Mouse (Mus musculus) testis, postnatal 14 days (tissue): ENCODE results near the gene Nprl3.
"Not testable (repeated sequence)": the region's sequence is repeated elsewhere in the genome, so short reads cannot be mapped to it uniquely, and the experiment has no call there.

Experiments used
- DNase-seq: peaks from one replicate; pipeline ENCODE4 v3.0.0; 2021; ENCODE audit warnings: low spot score

Nprl3 gene

DNA sequence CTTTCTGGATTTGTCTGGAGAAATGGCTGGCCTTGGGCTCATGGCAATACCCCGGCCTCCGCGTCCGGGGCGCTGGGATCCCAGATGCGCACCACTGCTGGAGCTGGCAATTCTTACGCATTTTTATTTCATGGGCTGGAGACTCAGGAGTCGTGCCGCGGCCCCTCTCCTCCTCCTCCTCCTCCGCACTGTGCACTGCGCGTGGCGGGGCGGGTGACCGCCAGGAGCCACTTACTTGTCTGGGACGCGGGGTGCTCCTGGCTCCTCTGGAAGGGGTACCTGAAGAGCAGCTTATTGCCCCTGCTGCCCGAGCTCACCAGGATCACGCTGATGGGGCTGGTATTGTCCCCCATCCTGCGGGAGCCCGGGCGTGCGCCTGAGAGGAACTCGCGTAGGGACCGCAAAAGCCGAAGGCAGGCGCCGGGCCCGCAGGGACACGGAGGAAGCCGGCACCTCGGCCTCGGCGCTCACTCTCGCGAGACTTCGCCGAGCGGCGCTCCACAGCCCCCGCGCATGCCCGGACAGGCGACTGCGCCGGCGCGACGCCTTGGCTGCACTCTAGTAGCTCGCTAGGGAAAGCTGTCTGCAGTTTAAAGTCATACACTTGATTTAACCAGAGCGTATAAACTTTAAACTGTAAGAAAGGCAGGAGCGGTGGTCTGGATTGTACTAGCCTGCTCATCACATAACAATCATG is at the start of gene Nprl3:
Gene Nprl3 (minus strand): TSS at position 520 of the 697 bp plus-strand sequence.
- DNase-seq: peak; percentile 95

DNA sequence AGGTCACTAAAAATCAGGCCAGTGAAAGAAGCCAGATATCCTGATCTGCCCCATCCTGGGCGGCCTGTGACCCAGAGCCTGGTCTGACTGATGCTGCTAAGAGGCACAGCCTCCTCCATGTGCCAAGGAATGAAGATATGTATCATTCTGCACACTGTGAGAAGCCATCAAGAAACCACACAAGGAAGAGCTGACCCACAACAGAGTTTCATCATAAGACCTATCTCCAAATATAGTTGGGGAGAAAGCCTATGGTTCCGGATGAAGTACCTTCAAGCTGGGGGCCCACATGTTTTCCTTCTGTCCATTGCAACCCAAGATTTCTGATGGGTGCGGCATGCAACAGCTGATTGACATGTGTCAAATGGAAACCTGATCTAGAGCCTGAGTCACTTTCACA is 48.5 kb upstream of the Nprl3 start:
- DNase-seq: no peak

DNA sequence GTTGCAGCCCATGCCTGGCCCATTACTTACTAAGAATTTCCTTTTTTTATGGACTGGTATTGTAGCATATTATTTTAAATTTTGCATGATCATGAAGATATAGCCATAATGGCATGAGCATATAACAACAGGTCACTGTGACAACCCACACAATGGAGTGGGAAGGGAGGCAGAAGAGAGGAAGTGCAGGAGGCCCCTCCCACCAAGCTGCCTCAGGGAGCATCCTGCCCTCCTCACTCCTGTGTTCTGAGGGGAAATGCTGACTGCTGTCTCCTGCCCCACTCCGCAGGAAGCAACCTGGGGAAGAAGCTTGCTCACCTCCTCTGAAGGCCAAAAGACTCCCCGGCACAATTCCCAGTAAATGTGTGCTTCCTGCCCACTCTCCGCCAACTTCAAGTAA is 42.4 kb upstream of the Nprl3 start:
- DNase-seq: no peak

DNA sequence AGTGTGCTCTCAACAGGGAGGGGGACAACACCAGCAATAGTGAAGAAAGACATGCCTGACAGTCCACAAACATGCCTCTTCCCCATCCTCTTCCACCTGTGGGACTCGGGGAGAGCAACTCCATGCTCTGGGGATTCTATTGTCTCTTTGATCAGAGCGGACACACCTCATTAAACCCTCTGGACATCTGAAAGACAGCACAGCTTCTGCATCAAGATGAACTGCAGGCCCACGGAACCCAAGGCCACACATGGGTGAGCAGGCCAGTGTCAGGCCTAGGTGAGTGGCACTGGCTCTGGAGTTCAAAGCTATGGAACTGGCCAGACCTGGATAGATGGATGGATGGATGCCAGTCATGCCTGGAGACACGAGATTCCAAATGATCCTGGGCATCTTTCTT is 41.9 kb upstream of the Nprl3 start:
- DNase-seq: no peak

DNA sequence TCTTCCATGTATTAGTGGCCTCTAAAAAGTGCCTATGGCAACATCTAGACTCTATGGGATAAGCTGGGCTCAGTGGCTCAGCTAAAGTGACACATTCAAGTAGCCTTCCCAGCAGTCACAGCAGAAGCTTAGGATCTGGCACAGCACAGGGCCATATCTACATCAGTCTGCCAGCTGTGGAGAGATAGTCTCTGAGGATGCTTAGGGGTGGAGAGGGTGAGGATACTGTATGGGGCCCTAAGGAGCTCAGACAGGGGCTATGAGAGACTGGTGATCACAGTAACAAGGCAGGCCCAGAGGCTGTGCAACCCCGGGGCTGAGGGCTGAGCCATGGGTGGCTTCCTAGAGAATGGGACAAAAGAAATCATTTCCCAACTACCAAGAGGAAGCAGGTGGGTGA is 39.5 kb upstream of the Nprl3 start:
- no peak for DNase-seq

DNA sequence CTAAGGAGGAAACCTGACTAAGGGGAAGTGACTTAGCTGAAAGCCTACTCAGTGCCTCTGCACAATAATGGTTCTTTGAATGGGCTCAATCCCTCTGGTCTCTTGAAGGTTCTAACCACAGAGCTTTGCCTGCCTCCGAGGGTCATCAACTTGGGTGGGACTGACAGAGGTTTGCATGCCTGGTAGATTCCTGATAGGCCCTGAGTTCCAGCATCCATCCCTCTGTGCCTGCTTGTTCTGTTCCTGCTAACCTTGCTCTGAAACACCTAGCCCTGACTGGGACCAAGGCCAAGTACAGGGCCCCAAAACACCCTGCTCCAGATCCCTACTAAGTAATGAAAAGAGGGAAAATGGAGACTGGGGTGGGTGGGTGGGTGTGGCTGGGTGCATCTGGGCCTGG is 35.9 kb upstream of the Nprl3 start:
- DNase-seq: no peak

DNA sequence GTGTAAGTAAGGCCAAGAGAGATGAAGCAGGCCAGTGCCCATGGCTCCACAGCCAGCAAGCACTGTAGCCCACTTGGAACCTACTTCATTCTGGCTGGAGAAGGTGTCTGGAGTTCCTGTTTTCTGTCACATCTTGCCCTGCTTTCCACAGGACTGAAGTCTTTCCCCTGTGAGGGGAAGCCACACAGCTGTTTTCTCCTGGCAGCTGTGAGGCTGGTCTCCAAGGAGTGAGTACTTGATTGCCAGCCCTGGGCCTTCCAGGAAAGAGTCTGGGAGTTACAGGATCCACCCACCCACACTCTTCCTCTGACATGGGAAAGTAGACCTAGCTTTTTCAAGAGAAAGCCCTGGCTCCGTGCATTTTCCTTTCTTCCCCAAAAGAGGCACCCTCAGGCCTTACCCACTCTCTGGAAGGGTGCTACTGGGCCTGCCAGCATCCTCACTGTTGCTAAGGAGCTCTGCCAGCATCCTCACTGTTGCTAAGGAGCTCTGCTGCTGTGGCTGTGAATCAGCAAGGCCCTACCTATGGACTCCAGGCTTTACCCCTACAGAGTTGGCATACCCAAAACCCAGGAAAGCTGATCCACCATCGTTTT is 35.4 kb upstream of the Nprl3 start:
- DNase-seq: no peak

DNA sequence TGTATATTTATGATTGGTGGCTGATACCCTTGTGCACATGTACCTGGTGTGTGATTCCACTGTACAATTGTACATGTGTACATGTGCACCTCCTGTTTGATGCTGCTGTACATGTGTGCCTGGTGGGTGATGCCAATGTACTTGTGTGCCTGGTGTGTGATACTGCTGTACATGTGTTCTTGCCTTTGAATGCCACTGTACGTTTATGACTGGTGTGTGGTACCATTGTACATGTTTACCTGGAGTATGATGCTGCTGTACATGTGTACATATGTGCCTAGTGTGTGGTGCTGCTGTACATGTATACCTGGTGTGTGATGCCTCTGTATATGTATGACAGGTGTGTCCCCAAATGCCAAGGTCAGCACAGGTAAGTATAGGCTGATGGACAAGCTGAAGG is 34.0 kb upstream of the Nprl3 start:
- DNase-seq: no peak

DNA sequence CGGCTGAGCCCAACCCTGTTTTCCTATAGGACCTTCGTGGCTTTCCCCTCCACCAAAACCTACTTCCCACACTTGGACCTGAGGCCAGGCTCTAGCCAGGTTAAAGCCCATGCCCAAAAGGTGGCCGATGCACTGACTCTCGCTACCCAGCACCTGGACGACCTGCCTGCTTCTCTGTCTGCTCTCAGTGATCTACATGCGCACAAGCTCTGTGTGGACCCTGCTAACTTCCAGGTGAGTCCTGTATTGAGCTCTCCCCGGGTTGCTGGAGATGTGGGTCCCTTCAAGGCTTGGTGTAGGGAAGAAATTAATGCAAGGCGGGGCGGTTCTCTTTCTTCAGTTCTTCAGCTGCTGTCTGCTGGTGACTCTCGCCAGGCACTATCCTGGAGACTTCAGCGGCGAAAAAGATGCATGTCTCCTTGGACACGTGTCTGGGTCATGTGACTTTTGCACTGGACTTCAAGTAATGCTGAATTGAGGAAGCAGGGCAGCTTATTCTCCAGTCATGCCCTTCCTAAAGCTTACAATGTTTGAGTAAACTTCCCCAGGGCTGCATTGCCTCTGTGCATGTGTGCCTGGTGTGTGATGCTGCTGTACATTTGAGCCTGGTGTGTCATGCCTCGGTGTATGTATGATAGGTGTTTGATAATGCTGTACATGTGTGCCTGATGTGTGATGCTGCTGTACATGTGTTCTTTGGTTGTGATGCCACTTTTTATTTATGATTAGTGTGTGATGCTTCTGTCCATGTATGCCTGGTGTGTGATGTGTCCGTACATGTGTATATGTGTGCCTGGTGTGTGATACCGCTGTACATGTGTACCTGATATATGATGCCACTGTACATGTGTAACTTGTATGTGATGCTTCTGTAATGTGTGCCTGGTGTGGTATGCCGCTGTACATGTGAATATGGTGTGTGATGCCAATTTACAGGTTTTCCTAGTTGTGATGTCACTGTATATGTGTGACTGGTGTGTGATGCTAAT is 33.1 kb upstream of the Nprl3 start:
- DNase-seq: no peak

DNA sequence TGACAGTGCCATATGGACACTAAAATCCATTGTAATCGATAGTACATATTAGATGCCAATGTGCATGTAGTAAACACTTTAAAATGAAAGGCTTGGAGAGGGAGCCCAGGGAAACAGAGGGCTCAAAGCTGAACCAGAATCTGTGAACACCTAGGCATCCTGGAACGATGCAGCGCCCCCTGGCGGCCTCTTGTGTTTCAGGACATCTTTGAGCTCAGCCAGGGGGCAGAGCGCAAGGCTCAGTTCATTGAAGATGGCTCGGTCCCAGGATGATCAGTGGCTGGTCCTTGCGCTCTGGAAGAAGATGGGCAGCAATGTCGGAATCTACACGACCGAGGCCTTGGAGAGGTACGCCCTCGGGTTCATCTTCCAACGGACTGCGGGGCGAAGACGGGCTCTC is 32.4 kb upstream of the Nprl3 start, which contains the start of gene Hbq1a:
Gene Hbq1a (plus strand): TSS at position 205 of the 400 bp plus-strand sequence.
- DNase-seq: peak; percentile 62

DNA sequence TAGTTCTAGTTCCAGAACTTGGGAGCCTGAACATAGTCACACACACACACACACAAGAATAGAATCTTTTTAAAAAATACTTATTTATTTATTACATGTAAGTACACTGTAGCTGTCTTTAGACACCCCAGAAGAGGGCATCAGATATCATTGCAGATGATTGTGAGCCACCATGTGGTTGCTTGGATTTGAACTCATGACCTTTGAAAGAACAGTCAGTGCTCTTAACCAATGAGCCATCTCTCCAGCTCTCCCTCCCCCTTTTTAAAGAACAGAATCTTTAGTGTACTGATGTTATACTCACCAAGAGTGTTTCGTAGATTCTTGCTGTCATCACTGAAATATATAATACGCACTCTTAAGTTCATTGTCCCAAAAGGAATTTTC is 31.0 kb upstream of the Nprl3 start:
- DNase-seq: no peak

DNA sequence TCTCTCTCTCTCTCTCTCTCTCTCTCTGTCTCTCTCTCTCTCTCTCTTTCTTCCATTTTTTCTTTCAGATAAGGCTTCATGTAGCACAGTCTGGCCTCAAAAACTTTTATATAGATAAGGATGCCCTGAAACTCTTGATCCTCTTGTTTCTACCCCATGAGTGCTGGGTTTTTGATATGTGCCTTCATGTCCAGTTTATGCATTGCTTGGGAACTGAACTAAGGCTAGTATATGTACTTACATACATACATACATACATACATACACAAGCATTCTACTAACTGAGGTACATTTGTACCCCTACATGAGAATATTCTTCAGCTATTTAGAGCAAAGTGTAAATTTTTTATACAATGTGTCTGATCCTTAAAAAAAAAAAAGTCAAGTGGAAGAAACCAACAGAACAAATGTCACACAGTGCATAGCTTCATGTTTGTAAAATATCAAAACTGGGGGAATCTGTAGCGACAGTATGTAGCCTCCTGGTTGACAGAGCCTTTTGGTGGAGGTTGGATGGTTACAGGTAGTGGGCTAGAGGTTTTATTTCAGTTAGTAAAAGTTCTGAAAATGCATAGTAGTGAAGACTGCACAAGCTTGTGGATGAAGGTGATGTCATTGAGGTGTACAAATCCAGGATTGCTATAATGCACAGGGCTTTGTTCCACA is 30.5 kb upstream of the Nprl3 start:
- no peak for DNase-seq

DNA sequence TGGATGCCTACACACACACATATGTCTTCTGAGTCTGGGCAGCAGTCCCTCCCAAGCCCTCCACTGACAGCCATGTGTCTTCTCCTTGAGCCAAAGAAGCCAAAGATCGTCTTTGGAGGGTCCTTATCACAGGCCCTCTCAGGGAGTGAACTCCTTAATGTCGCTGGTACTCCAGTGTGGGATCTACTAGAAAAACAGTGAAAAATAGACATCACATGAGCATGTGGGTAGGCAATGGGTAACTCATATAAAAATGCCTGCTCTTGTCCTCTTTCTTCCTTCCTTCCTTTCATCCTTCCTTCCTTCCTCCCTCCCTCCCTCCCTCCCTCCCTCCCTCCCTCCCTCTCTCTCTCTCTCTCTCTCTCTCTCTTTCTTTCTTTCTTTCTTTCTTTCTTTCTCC is 29.9 kb upstream of the Nprl3 start:
- not testable (repeated sequence) for DNase-seq

DNA sequence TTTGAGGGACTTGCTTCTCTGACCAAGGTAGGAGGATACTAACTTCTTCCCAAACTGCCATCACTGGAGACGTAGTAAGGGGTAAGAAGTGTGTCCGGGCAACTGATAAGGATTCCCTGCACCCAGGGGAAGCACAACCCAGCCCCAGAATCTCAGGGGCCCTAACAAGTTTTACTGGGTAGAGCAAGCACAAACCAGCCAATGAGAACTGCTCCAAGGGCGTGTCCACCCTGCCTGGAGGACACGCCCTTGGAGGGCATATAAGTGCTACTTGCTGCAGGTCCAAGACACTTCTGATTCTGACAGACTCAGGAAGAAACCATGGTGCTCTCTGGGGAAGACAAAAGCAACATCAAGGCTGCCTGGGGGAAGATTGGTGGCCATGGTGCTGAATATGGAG is 28.7 kb upstream of the Nprl3 start, which contains the start of gene Hba-a2:
Gene Hba-a2 (plus strand): TSS at position 287 of the 400 bp plus-strand sequence.
- not testable (repeated sequence) for DNase-seq

DNA sequence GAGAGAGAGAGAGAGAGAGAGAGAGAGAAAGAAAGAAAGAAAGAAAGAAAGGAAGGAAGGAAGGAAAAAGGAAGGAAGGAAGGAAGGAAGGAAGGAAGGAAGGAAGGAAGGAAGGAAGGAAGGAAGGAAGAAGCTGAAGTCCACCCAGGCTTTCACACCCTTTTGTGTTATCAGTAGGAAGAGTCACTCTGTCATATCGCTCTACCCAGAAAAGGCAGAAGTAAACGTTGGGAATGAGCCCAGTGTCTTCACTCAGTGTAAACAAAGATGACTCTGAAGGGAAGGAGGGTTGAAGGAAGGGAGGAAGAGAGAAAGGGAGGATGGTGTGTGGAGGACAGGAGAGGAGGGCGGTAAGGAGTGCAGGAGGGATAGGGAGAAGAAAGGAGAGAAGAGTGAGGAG is 26.0 kb upstream of the Nprl3 start:
- not testable (repeated sequence) for DNase-seq

DNA sequence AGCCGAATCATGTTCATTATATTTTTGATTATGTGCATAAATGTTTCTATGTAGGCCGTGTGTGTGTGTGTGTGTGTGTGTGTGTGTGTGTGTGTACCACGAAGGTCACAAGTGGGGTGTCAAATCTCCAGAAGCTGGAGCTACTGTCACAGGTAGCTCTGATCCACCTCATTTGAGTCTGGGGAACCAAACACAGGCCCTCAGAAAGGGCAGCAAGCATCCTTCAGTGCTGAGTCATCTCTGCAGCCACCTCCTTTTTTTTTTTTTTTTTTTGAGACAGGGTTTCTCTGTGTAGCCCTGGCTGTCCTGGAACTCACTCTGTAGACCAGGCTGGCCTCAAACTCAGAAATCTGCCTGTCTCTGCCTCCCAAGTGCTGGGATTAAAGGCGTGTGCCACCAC is 25.3 kb upstream of the Nprl3 start:
- not testable (repeated sequence) for DNase-seq

DNA sequence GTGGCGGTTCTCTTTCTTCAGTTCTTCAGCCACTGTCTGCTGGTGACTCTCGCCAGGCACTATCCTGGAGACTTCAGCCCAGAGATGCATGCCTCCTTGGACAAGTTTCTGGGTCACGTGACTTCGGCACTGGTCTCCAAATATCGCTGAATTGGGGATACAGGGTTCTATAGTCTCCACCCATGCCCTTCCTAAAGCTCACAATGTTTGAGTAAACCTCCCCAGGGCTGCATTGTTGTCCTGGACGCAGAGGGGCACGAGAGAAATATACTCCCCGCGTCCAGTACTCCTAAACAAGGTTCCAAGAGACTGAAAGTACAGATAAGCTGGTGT is 20.0 kb upstream of the Nprl3 start:
- DNase-seq: no peak

DNA sequence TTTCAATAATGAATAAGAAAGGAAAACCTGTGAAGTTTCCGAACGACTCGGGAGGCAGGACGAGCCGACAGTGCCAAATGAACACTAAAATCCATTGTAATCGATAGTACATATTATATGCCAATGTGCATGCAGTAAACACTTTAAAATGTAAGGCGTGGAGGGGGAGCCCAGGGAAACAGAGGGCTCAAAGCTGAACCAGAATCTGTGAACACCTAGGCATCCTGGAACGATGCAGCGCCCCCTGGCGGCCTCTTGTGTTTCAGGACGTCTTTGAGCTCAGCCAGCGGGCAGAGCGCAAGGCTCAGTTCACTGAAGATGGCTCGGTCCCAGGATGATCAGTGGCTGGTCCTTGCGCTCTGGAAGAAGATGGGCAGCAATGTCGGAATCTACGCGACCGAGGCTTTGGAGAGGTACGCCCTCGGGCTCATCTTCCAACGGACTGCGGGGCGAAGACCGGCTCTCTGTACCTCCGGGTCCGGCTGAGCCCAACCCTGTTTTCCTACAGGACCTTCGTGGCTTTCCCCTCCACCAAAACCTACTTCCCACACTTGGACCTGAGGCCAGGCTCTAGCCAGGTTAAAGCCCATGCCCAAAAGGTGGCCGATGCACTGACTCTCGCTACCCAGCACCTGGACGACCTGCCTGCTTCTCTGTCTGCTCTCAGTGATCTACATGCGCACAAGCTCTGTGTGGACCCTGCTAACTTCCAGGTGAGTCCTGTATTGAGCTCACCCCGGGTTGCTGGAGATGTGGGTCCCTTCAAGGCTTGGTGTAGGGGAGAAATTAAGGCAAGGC is 19.4 kb upstream of the Nprl3 start, which contains the start of gene Hbq1b:
Gene Hbq1b (plus strand): TSS at position 271 of the 798 bp plus-strand sequence.
- peak; percentile 80 for DNase-seq

DNA sequence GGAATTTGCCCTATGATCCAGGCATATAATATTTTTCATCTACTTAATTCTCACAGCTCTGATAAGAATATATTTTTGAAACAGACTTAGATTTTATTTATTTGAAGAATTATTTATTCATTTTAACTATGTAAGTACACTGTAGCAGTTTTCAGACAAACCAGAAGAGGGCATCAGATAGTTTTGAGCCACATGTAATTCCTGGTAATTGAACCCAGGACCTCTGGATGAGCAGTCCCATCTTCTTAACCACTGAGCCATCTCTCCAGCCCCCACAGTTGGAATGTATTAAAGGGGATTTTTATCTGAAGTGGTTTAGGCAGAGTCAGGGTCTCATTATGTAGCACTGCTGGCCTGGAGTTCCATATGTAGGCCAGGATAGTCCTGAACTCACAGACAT is 18.4 kb upstream of the Nprl3 start:
- not testable (repeated sequence) for DNase-seq

DNA sequence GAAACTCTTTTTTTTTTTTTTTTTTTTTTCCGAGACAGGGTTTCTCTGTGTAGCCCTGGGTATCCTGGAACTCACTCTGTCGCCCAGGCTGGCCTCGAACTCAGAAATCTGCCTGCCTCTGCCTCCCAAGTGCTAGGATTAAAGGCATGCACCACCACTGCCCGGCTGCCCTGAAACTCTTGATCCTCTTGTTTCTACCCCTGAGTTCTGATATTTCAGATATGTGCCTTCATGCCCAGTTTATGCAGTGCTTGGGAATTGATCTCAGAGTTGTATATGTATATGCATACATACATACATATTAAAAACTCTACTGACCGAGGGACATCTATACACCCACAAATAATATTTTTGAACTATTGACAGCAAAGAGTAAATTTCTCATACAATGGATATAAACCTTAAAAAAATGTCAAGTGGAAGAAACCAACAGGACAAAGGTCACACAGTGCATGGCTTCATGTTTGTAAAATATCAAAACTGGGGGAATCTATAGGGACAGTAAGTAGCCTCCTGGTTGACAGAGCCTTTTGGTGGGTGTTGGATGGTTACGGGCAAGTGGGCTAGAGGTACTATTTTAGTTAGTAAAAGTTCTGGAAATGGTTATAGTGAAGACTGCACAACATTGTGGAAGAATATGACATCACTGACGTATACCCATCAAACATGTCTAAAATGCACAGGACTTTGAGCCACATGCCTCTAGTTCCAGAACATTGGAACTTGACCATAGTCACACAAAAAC is 17.7 kb upstream of the Nprl3 start:
- no peak for DNase-seq

DNA sequence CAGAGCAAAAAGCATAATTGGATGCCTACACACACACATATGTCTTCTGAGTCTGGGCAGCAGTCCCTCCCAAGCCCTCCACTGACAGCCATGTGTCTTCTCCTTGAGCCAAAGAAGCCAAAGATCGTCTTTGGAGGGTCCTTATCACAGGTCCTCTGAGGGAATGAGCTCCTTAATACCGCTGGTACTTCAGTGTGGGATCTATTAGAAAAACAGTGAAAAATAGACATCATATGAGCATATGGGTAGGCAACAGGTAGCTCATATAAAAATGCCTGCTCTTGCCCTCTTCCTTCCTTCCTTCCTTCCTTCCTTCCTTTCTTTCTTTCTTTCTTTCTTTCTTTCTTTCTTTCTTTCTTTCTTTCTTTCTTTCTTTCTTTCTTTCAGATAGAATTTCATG is 17.1 kb upstream of the Nprl3 start:
- not testable (repeated sequence) for DNase-seq
